Mouse (Mus musculus) adrenal gland, adult 8-10 months (tissue): ENCODE measurements around the gene Tmem72. TPM values are rescaled to one million over a fixed set of nuclear protein-coding genes. Genes with fewer than 3 reads are reported as not detected.

Experiments
- DNase-seq: peaks from one replicate; pipeline ENCODE4 v3.0.0; 2022
- total RNA-seq, 4 experiments: library from RNA; stranded (reverse); gene quantifications; 2 replicates each; pipeline ENCODE4 v1.2.4; 2022

Gene Tmem72
- total RNA-seq, 4 experiments from 2014 or later, result 0.03 to 0.12 (median 0.08) TPM

DNA sequence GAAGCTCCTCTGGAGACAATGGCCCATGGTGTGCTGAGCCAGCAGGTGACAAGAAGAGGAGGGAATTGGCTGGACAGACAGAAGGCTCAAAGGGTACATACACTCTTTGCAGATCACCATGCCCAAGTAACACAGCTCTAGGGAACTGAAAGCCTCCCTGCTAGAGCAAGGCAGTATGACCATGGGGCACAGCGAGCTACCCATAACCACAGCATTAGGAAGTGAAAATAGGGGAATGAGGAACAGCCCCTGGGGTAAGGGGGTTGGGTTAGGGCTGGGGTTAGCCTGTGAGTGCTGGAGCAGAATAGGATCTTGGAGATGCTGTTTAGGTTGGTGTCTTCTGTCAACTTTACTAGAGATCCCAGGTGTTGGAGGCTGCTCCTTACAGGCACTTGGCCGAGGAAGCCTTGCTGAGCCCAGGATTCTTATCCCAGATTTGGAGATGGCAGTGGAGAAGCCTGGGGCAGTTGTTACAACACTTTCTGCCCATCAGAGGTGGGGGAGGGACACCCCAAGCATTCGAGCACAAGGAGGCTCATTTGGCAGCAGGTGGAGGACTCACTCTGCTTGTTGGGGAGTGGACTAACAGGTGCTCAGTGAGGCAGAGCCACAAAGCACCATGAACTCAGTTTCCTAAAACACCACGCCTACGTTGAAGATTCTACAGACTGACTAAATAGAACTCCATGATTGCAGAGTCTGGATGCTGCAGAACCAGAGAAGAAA lies 37.0 kb downstream of the Tmem72 start:
- DNase-seq, result no peak

DNA sequence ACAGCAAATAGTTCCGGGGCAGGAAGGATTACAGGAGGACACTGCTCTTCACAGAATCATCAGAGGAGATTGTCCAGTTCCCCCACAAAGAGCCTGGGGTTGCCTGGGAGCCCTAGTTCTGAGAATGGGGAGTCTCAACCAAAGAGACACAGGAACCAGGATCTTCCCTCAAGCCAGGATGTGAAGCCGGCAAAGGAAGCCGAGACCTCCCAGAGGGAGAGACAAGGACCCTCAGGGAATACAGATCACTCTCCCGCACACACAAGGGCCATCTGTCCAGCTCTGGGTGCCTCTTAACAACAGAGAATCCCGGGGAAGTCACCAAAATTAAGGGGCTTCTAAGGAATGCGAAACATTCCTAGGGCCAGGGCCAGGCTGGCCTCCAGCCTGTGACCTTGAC lies 39.4 kb downstream of the Tmem72 start:
- no peak for DNase-seq

DNA sequence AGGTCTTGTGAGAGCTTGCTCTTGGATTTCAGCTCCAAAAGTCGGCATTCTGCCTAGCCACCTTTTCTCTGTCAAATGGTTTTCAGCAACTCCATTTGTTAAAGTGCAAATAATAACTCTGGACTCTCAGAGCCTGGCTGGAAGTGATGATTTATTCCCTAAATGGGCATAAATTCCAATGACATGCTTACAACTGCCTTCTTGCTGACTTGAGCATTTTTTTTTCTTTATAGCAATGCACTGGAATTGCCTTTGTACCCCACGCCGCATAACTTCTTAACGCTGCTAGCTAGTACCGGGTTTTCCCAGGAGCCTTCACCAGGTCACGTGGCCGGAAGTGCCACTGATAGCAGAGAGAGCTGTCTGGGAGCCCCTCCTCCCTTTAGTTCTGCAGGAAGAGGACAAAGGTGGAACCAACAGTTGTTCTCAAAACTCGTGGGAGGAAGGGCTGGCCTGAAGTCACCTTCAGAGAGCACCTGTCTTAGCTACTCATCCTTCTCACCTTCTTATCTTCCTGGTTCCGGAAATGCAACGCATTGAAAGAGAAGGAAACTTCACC lies 40.3 kb downstream of the Tmem72 start:
- DNase-seq, result no peak

DNA sequence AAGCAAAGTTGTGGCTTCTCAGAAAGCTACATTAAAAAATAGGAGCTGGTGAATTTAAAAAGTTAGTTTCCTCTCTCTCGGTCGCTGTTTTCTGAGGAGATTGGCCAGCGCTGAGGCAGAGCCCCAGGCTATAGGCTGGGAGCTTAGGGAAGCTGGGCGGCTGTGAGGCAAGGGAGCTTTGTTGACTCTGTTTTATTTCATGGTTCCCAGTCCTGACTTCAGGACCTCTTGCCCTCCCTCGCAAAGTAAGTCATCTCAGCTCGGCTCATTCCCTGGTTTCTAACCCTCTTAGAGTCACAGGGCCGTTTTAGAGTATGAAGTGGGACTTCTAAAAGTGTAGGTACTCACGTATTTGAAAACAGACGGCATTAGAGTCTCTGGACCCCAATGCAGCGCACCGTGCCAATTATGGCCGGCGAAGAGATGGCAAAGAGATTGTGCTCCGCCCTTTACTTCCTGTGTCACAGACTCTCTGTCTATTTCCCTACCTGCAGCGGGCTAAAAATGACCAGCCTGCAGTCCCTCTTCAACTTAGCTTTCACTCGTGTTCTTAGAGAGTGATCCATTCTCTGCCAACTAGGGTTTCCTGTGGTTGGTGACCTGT lies 42.3 kb downstream of the Tmem72 start:
- no peak for DNase-seq

DNA sequence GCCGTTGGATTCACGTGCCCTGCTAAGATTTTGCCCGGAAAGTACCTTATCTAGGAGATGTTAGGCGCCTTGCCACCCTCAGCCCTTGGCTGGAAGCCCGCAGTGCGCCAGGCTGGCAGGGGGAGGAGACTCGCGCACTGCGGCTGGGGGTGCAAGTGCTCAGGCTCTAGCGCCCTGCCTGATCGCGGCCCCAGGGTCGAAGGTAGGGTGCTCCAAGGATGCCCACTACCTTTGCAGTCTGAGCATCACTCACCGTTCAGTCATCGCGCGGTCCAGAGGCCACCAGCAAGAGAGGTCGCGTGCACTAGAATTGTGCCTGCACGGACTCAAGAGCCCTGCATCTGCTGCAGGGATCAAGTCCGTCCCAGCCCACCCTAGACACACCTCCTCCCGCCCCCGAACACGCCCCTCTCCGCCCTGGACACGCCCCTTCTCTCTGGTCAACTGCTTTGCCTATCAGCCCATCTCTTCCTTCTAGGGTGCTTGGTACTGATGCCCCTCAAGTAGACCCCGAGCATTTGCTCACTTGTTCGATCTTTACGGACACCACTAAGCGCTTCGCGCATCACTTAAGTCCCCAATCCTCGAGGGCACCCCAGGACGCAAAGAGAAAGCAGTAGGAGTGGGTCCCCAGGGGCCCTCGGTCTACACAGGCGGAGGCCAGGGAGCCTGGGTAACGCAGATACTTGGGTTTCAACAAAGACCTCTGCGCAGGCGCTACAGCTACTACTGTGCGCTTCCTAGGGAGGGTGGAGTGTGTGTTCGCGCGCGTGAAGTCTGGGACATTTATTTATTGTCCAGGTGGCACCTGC lies 43.0 kb downstream of the Tmem72 start, which contains the start of gene Rassf4:
TSS of gene Rassf4 (minus strand) at position 482 of the 812 bp plus-strand sequence.
- DNase-seq, result peak; percentile 59

DNA sequence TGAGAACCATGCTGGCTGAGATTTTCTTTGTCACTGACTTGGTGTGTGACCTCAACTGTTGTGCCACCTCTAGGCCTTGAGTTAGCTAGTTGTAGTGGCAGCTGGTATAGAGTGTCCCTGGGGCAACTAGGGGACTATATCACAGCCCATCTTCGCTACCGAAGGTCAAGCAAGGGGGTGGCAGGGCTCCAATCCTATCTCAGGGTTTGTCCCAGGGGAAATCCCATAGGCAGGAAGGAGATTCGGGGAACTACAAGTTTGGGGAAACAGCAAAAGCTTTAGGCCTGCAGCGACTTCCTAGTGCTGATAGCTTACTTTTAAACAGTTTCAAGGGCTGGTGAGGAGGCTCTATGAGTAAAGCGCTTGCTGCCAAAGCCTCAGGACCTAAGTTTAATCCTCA lies 44.4 kb downstream of the Tmem72 start:
- DNase-seq, result no peak

DNA sequence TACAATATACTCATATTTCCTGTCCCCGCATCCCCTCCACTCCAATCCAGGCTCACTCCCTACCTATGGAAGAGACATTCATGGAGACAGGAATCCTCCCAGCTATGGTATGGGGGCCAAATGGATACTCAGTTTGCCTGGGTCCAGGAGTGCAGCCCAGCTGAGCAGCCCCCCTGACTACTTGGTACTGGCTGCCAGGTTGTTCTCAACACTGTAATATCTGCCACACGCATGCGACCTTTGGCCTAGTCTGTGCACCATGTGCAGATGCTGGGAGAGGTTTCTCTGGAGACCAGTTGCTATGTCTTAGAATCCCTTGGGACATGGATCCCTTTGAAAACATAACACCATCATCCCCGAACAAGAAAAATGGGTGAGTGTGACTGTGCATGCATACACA lies 44.9 kb downstream of the Tmem72 start:
- no peak for DNase-seq

DNA sequence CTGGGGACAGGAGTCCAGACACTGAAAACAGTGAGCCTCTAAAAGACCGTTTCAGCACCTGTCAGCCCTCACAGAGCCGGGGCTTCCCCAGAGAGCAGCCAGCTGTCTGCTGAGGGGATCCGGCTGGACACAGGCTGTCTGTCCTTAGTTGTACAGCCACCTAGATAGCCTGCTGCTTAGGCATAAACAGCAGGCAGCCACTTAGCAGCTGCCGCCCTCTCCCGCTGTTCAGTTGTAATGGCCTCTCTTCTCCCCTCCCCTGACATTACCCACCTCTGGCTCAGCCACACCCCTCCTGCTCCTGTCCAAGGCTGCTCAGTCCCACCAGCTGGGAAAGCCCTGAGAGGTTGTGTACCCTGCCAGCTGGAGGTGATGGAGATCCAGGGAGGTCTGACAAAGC lies 45.7 kb downstream of the Tmem72 start:
- DNase-seq, result no peak

DNA sequence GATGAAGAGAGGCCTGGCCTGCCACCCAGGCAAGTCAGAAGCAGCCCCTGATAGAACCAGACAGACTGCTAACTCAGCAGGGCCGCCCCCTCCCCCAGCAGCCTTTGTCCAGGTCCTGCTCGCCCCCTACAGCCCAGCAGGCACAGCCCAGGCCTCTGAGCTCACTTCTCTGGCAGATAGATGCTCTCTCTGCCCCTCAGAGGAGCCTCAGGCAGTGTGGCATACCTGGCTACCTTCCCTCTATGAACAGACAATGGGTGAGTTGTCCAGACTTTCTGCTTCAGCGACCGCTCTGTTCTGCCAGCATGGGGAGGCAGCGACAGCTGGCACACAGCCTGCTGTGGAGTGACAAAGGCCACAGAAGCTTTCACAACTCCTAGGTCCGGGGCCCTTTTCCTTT lies 46.6 kb downstream of the Tmem72 start:
- no peak for DNase-seq

DNA sequence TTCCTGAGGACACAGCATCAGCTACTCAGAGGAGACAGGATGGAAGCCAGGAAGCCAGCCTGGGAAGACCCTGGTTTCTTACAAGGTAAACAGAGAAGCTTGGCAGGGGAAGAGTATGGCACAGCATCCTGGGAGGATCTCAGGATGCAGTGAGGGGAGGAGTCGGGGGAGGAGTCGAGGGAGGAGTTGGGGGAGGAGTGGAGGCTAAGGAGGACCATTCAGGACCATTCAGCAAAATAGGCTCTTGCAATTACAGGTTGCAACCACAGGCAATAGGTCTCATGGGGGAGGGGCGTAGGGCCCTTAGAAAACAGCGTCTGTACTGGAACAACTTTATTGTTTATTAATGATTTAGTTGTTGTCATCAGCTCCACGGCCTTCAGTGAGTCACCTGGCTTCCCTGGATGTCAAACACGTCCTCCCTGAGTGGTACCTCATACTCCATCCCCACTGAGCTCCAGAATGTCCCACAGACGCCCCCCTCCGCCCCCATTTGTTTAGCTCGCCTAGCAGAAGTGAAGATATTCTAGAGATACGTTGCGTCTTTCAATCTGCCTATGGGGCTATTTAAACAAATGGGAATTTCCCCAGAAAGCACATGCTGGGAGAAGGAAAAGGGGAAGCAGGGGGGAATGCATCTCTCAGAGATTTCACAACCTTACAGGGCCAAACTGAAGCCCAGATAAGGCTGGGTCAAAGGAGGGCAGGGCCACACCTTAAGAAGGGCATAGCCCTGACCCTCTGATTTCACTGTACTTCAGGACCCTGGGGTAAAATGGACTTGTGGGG lies 47.8 kb downstream of the Tmem72 start:
- no peak for DNase-seq

DNA sequence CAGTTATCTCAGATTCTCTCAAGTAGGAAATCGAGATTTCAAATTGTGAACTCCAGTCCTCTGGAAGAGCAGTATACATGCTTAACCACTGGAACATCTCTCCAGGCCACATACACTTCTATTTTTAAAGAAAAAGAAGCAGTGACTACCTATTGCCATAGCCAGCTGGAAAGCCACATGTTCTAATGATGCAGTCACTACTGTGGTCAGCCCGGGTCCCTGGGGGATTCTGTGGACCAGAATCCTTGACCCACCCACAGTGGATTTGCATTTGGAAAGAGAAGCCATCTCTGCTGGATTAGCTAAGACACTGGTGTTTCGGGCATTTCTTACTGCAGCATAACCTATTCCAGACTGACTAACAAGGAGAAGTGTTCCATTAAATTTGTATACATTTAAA lies 49.3 kb downstream of the Tmem72 start:
- DNase-seq, result no peak

DNA sequence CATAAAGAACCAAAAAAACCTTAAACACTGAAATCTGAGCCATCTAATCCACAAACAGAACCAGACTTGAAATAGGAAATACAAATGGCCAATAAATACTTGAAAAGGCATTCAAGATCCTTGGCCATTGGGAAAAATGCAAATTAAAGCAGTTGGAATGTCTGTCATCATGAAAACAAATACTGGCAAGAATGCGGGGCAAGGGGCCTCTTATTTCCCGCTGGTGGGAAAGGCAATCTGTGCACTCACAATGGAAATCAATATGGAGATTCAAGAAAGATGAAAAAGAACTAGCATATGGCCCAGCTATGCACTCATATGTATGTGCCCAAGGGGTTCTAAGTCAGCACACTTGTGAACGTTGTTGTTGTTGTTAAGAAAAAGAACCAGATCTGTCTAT lies 49.8 kb downstream of the Tmem72 start:
- DNase-seq, result no peak

DNA sequence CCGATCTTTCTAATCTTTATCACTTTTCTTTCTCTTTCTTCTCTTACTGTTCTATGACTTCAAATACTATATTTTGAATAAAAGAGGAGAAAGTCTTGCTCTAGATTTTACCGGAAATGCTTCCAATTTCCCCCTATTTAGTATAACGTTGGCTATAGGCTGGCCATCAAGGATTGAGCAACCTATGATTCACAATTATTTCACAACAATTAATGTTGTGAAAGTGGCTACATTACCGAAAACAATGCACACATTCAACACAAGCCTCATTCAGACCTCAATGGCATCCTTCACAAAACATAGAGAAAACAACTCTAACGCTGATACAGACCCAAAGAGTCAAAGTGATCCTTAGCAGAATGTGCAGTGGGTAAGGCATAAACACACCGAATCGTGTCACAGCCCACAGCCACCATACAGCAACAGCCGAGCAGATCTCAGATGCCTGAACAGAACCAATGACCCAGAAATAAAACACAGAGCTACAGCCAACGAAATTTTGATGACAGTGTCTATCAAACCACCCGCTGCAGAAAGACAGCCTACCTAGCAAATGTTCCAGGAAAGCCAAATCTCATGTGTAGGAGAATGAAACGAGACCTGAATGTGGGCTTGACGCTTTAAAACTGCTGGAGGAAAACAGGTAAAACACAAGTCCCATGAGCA lies 50.5 kb downstream of the Tmem72 start:
- DNase-seq, result no peak

DNA sequence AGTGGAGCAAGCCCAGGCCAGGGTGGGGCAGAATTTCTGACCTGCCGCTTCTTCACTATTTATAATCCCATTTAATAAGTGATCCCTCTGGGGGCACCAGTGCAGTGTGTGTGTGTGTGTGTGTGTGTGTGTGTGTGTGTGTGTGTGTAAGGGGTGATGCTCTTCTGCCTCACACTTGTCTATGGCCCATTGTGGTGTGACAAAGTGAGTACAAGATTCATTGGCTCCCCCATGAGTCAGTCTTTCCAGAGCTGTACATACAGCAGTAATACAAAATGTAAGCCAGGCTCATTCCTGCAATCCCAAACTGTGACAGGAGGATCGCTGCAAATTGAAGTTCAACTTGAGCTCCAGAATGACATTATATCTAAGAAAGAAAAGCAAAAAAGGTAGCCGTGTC lies 51.9 kb downstream of the Tmem72 start:
- no peak for DNase-seq

DNA sequence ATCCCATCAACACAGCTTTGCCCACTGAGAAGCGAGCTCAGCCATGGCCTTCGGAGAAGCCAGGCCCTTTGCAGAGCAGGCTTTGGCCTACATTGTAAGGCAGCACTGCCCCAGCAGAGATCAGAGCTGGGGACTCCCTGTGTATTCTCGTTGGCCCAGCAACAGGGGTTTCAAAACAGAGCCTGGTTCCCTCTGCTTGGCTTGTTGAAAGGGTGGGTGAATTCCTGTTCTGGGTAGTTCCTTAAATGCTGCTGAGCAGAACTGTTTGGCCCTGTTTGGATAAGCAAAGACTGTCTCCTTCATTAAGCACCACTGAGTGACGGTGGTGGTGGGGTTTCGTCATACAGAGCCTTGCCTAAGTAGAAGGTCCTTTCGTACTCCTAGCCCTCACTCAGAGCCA lies 52.7 kb downstream of the Tmem72 start:
- no peak for DNase-seq

DNA sequence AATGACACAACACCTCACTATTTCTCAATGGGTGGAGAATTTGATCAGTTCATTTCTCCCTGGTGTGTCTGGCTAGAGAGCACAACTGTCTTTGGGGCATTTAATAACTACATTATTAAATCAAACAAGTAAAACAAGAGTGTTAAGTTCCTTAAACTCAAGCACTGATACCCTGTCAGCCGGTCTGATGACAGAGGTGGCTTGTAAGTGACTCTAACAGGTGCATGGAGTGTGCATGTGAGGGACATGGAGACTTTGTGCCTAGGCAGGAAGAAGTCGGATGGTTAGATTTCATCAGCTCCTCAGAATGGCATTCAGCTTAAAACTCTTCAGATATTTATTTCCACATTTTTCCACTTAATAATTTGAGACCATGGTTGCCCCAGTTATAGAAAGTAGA lies 53.3 kb downstream of the Tmem72 start:
- no peak for DNase-seq

DNA sequence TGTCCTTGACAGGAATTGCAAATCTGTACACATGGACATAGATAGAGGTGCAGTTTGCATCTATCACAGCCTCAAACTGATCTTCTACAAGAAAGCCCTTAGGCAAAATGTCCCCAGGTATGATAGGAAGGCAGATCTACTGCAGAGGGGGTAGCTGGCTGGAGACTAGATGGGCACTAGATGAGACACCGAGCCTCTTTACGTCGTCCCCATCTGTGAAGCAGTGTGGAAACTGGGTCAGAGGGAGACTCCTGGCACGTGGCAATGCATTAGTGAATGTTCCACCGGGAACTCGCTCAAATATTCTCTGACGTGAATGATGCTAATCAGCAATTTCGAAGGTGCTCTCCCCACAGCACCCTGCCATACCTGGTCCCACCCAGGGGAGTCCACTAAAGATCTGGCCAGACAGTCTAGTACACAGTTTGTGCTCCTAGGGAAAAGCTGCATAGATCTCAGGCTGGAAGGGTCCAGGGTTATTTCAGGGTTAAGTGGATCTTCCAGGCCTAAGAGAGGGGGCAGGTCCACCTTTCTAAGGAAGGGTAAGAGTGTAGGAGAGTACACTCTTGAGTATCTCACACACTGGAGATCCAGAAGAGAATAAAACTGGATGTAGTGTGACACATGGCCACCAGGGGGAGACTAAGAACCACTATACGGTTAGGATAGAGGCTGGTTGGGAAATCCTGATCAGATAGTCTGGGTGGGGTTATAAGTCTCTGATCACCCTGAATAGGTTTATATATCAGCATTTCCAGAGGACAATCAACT lies 62.8 kb downstream of the Tmem72 start:
- DNase-seq, result no peak

DNA sequence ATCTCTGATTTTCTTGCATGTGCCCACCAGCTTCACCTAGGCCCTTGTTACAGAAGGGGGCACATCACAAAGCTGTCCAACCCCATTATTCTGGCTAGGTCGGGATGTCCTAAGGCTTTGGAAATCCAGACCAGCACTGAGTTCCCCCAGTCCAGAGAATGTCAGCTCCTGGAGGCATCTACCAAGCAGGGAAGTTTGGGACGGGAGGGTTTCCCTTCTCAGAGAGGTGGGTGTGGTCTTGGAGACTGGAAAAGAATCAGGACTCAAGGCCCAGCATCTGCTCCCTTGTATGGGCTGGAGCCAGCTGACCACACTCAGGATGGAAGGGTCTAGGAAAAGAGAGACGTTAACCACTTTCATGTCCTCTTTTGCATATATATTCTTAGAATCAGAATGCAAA lies 63.5 kb downstream of the Tmem72 start:
- no peak for DNase-seq

DNA sequence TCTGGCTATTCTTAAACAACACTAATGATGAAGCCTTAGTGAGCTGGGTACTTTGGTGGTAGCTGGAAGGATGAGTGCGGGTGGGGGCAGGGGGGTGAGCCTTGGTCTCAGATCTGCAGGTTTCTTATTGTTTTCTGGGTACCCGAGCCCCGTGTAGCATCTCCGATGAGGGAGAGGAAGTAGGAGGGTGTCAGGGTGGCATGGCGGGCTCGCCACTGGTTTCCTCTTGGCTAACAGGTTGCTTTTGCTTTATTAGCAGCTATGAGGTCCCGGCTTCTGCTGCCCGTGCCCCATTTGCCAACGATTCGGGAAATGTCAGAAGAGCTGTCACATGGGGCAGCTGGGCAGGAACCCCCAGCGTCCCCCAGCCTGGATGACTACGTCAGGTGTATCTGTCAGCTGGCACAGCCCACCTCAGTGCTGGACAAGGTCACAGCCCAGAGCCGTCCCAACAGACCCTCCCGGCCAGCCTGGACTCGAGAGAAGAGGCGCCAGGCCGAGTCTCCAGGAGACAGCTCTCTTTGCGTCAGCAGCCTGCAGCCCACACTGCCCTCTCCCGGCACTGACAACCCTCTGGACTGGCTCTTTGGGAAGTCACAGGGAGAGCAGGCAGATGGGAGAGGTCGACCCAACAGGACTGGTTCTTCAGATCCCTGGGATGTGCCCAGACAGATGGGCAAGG lies 65.1 kb downstream of the Tmem72 start:
- DNase-seq, result no peak

DNA sequence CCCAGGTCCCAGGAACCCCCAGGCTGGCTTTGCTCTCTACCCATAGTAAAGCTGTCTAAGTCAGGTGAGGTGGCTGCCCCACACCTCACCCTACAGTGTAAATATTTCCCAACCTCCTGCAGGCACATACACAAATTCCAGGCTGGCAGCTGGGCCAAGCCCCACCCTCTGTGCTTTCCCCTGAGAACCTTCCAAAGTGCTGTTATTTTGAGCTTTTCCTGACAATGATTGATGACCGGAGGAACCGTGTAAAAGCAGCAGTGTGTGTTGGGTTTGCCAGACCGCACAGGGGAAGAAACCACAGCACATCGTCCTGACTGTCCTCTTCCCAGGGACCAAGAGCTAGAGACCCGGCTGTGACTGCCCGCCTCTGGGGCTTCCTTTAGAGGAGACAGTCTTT lies 66.3 kb downstream of the Tmem72 start, which contains the start of gene Depp1:
TSS of gene Depp1 (plus strand) at position 204 of the 400 bp plus-strand sequence.
- peak; percentile 39 for DNase-seq
